Mouse (Mus musculus) brain, embryonic 14.5 days (tissue): Measurements from ENCODE around the gene Dnpep. TPM values are rescaled to one million over a fixed set of nuclear protein-coding genes. Genes with fewer than 3 reads are reported as not detected.
A peak's percentile ranks its signal among the peaks of the same experiment; 100 is the strongest.

Experiments
- DNase-seq: peaks from one replicate; pipeline ENCODE4 v3.0.0-alpha.2; 2011; ENCODE audit warnings: low read depth
- CTCF ChIP-seq: fragments of 200-500 bp; IDR thresholded peaks from 2 replicates; pipeline ENCODE4 v1.5.1; 2012; ENCODE audit warnings: inconsistent platforms, mild to moderate bottlenecking, moderate library complexity, borderline replicate concordance; ENCODE audit not compliant: insufficient read depth, insufficient read length; ENCODE audit errors: extremely low read depth
- POLR2A ChIP-seq: fragments of 200-500 bp; IDR thresholded peaks from 2 replicates; pipeline ENCODE4 v1.6.1; 2012; ENCODE audit warnings: mild to moderate bottlenecking, inconsistent platforms, borderline replicate concordance; ENCODE audit not compliant: poor library complexity, insufficient read depth, insufficient read length, severe bottlenecking; ENCODE audit errors: extremely low read depth
- polyA plus RNA-seq: library from polyadenylated mRNA; depleted of rRNA; stranded (reverse); fragments of >200 nt; gene quantifications from 2 replicates; pipeline ENCODE4 v1.2.3, GENCODE M21; 2012; rRNA removed

The Dnpep gene
- polyA plus RNA-seq, result 140 and 189 TPM in 2 replicates

- peak; percentile 59 for TF ChIP-seq POLR2A
- peak; percentile 77 for TF ChIP-seq CTCF
- peak; percentile 100 for DNase-seq
These were observed at the start of gene Dnpep for GRCm38 (mm10) chr1:75317241-75318201. TSS of gene Dnpep (minus strand) at chr1:75317990.

- peak; percentile 71 for DNase-seq
- TF ChIP-seq POLR2A (no peak), CTCF (no peak)
These were observed 47.8 kb upstream of the Dnpep start for GRCm38 (mm10) chr1:75365510-75366137.

GRCm38 (mm10) chr1:75363868-75364267, 46.1 kb upstream of the Dnpep start:
- no peak for DNase-seq
- TF ChIP-seq CTCF (no peak), POLR2A (no peak)

GRCm38 (mm10) chr1:75361750-75362149, 44.0 kb upstream of the Dnpep start:
- TF ChIP-seq POLR2A, result no peak
- no peak for TF ChIP-seq CTCF
- DNase-seq, result no peak

- TF ChIP-seq POLR2A (no peak), CTCF (no peak)
These were observed 43.3 kb upstream of the Dnpep start for GRCm38 (mm10) chr1:75361123-75361522.

GRCm38 (mm10) chr1:75360112-75361031, 42.6 kb upstream of the Dnpep start, which contains the start of gene Des:
TSS of gene Des (plus strand) at chr1:75360329.
- TF ChIP-seq CTCF, result no peak
- no peak for TF ChIP-seq POLR2A
- no peak for DNase-seq

More at GRCm38 (mm10) chr1:75361123-75361522, 43.3 kb upstream of the Dnpep start:
- no peak for DNase-seq

GRCm38 (mm10) chr1:75359346-75359745, 41.6 kb upstream of the Dnpep start:
- no peak for DNase-seq
- TF ChIP-seq CTCF, result no peak
- TF ChIP-seq POLR2A, result no peak

GRCm38 (mm10) chr1:75358009-75358408, 40.2 kb upstream of the Dnpep start:
- TF ChIP-seq POLR2A, result no peak
- no peak for TF ChIP-seq CTCF
- DNase-seq, result no peak

GRCm38 (mm10) chr1:75357261-75357660, 39.5 kb upstream of the Dnpep start:
- peak; percentile 45 for DNase-seq
- TF ChIP-seq CTCF (no peak), POLR2A (no peak)

- no peak for DNase-seq
- TF ChIP-seq CTCF, result no peak
- no peak for TF ChIP-seq POLR2A
These were observed 31.5 kb upstream of the Dnpep start for GRCm38 (mm10) chr1:75349275-75349674.

- DNase-seq, result no peak
- TF ChIP-seq POLR2A, result no peak
- TF ChIP-seq CTCF, result no peak
These were observed 29.5 kb upstream of the Dnpep start for GRCm38 (mm10) chr1:75347279-75347678.

GRCm38 (mm10) chr1:75345036-75345935, 27.5 kb upstream of the Dnpep start:
- TF ChIP-seq CTCF (no peak), POLR2A (no peak)
- no peak for DNase-seq
